8 mouse cellular contexts compared by ENCODE assay signal in genomic region chr2:168902634-168903033, GRCm38 (mm10). TPM values are rescaled to one million over a fixed set of nuclear protein-coding genes. Genes with fewer than 3 reads are reported as not detected.
A peak's percentile ranks its signal among the peaks of the same experiment; 100 is the strongest.
DNase-seq lines count a peak whose midpoint lies in the region; ATAC-seq and TF ChIP-seq lines count a peak whose summit lies in the region.

No protein-coding gene starts in this region.

- 22% methylated on average over 8 of the region's 8 CpGs for WGBS in intestine, postnatal 0 days
- 24% methylated on average over 8 of the region's 8 CpGs for WGBS in intestine, embryonic 16.5 days
- 23% methylated on average over 8 of the region's 8 CpGs for WGBS in lung, postnatal 0 days

- no peaks in the 10 kb centered on the region for H3K27me3 ChIP-seq in intestine, postnatal 0 days (replicated peaks; ENCODE audit: control insufficient read depth, insufficient read depth, low read length)
- no peaks in the 10 kb centered on the region for H3K27me3 ChIP-seq in intestine, embryonic 16.5 days (replicated peaks; ENCODE audit: control insufficient read depth, insufficient read depth, low read length)
- no peaks in the 10 kb centered on the region for H3K27me3 ChIP-seq in lung, postnatal 0 days (replicated peaks; ENCODE audit: insufficient read depth, low read length)

- DNase-seq in 416B (ENCODE audit: low read depth): peak; percentile 66
- peak; percentile 57 for DNase-seq in CD4-positive helper T cell, adult 2 months (ENCODE audit: low read depth, low spot score)
- DNase-seq in c-Kit-positive CD71-negative TER-119-negative erythroid progenitor cells, embryonic 14.5 days (ENCODE audit: low read depth): peak; percentile 45
- peak; percentile 36 for DNase-seq in lung, postnatal 0 days (ENCODE audit: low spot score)
- DNase-seq in urinary bladder, postnatal 25 days (ENCODE audit: low spot score): peak; percentile 69
- no peak for DNase-seq in gastrocnemius, postnatal 4 days (ENCODE audit: low spot score in 2 of 2)

- H3K36me3 ChIP-seq in intestine, postnatal 0 days (ENCODE audit: control insufficient read depth, insufficient read depth): no peaks in the 10 kb centered on the region
- H3K36me3 ChIP-seq in intestine, embryonic 16.5 days (ENCODE audit: control insufficient read depth, insufficient read depth, low read length): no peaks in the 10 kb centered on the region
- H3K36me3 ChIP-seq in lung, postnatal 0 days (ENCODE audit: insufficient read depth, low read length): no peaks in the 10 kb centered on the region

- H3K27ac ChIP-seq in intestine, postnatal 0 days (ENCODE audit: low read depth, low read length): no peak overlapping the region
- H3K27ac ChIP-seq in intestine, embryonic 16.5 days (ENCODE audit: low read length): no peak overlapping the region
- no peak overlapping the region for H3K27ac ChIP-seq in lung, postnatal 0 days (ENCODE audit: low read length)

- H3K4me3 ChIP-seq in intestine, postnatal 0 days (ENCODE audit: low read depth, low read length): no peak overlapping the region
- no peak overlapping the region for H3K4me3 ChIP-seq in intestine, embryonic 16.5 days (ENCODE audit: low read length)
- H3K4me3 ChIP-seq in lung, postnatal 0 days (ENCODE audit: low read depth, low read length): no peak overlapping the region

- ATAC-seq in intestine, postnatal 0 days: no peak
- no peak for ATAC-seq in intestine, embryonic 16.5 days
- ATAC-seq in lung, postnatal 0 days: no peak

- no peak overlapping the region for H3K4me2 ChIP-seq in intestine, postnatal 0 days (replicated peaks; ENCODE audit: low read depth)
- no peak overlapping the region for H3K4me2 ChIP-seq in intestine, embryonic 16.5 days (ENCODE audit: low read depth, low read length)
- no peak overlapping the region for H3K4me2 ChIP-seq in lung, postnatal 0 days (replicated peaks; ENCODE audit: low read depth, low read length)

- peak; percentile 84 for TF ChIP-seq CTCF in intestine, postnatal 0 days (IDR thresholded peaks at IDR 0.05; ENCODE audit: low read depth)
- TF ChIP-seq CTCF in lung, postnatal 0 days (IDR thresholded peaks at IDR 0.05): peak; percentile 80

- H3K9me3 ChIP-seq in intestine, postnatal 0 days (ENCODE audit: control insufficient read depth): no peaks in the 10 kb centered on the region
- H3K9me3 ChIP-seq in intestine, embryonic 16.5 days (ENCODE audit: control insufficient read depth, low read length): no peaks in the 10 kb centered on the region
- no peaks in the 10 kb centered on the region for H3K9me3 ChIP-seq in lung, postnatal 0 days (ENCODE audit: low read length)

- no peak for TF ChIP-seq EP300 in lung, postnatal 0 days (IDR thresholded peaks at IDR 0.05)

- no peaks in the 10 kb centered on the region for H3K4me1 ChIP-seq in intestine, postnatal 0 days (replicated peaks; ENCODE audit: control insufficient read depth, insufficient read depth, low read length)
- no peaks in the 10 kb centered on the region for H3K4me1 ChIP-seq in intestine, embryonic 16.5 days (ENCODE audit: control insufficient read depth, insufficient read depth, low read length)
- H3K4me1 ChIP-seq in lung, postnatal 0 days (ENCODE audit: insufficient read depth, low read depth, low read length): no peaks in the 10 kb centered on the region

- no peak overlapping the region for H3K9ac ChIP-seq in intestine, postnatal 0 days (ENCODE audit: low read depth, low read length)
- H3K9ac ChIP-seq in intestine, embryonic 16.5 days (ENCODE audit: low read depth, low read length): no peak overlapping the region
- no peak overlapping the region for H3K9ac ChIP-seq in lung, postnatal 0 days (replicated peaks; ENCODE audit: low read depth)

RNA-seq across cellular contexts. Expression of gene Zfp64, which starts 52.8 kb away (rescaled TPM):
- 10.7 and 12.9 TPM in 2 replicates for polyA plus RNA-seq in intestine, postnatal 0 days (2015; fragmentation: Nextera tagmentation; extraction: Ambion mirVana)
- 26.9 and 30.6 TPM in 2 replicates for polyA plus RNA-seq in intestine, embryonic 16.5 days (2015; fragmentation: Nextera tagmentation; extraction: Ambion mirVana)
- polyA plus RNA-seq in lung, postnatal 0 days (2015; fragmentation: Nextera tagmentation; extraction: Ambion mirVana): 14.0 and 15.8 TPM in 2 replicates
- 10 to 100 TPM; 15.7 to 16.4 TPM for total RNA-seq in gastrocnemius, postnatal 4 days (2021)

Comparison
In these comparisons a context has a peak if more than half of its experiments do, and no peak if none do; other contexts are left out.
1. DNase-seq: peak in 416B (single experiment), CD4-positive helper T cell, adult 2 months (single experiment), c-Kit-positive CD71-negative TER-119-negative erythroid progenitor cells, embryonic 14.5 days (single experiment), lung, postnatal 0 days (single experiment) and urinary bladder, postnatal 25 days (single experiment); none in gastrocnemius, postnatal 4 days (0 of 2).